ENCODE assay signal across 30 mouse cellular contexts in genomic region chr5:28042021-28042420, GRCm38 (mm10). TPM values are rescaled to one million over a fixed set of nuclear protein-coding genes. Genes with fewer than 3 reads are reported as not detected.
DNase-seq lines count a peak whose midpoint lies in the region; ATAC-seq and TF ChIP-seq lines count a peak whose summit lies in the region.
"Had no signal": no experiment of that assay in that cellular context is flagged by ENCODE, and none has a peak within 500 bp of the region (broad histone marks: within the 10 kb centered on the region; RNA-seq: fewer than 3 reads in every experiment).

No protein-coding gene starts in this region.

- WGBS in heart, embryonic 10.5 days: 89% methylated on average over 3 of the region's 3 CpGs
- WGBS in lung, postnatal 0 days: 70% methylated on average over 3 of the region's 3 CpGs

- no peaks in the 10 kb centered on the region for H3K9me3 ChIP-seq in heart, embryonic 10.5 days
- no peaks in the 10 kb centered on the region for H3K9me3 ChIP-seq in lung, postnatal 0 days (ENCODE audit: low read length)
- H3K9me3 ChIP-seq: forebrain, embryonic 15.5 days; G1E; heart, embryonic 15.5 days had no signal

- peak; percentile 68 for DNase-seq in heart, embryonic 10.5 days (ENCODE audit: low spot score)
- no peak for DNase-seq in heart, postnatal 4 days
- no peak for DNase-seq in lung, postnatal 0 days (ENCODE audit: low spot score)
- no peak for DNase-seq in lung, postnatal 25 days (ENCODE audit: low spot score)
- DNase-seq in urinary bladder, adult 2 months (ENCODE audit: low spot score): peak; percentile 12
- DNase-seq in urinary bladder, postnatal 10 days (ENCODE audit: low spot score): no peak
- DNase-seq: adrenal gland, adult 2 months; adrenal gland, postnatal 14 days; B cell, adult 2 months; cerebellum, adult 11 months; cerebellum, adult 2 months; cerebellum, adult 9-11 months; cerebellum, postnatal 25 days; embryo, embryonic 11 days; gastrocnemius, postnatal 25 days; heart, postnatal 10 days; heart, postnatal 36 days had no signal

- H3K9ac ChIP-seq in lung, postnatal 0 days (replicated peaks; ENCODE audit: low read depth): no peak overlapping the region
- H3K9ac ChIP-seq: embryonic facial prominence, embryonic 13.5 days; forebrain, embryonic 12.5 days; forebrain, embryonic 15.5 days; heart, embryonic 12.5 days; heart, embryonic 15.5 days; hindbrain, embryonic 14.5 days had no signal

- no peak overlapping the region for H3K27ac ChIP-seq in heart, embryonic 10.5 days
- H3K27ac ChIP-seq in lung, postnatal 0 days (ENCODE audit: low read length): peak overlapping the region; percentile 1; the same call in 1 of the 2 replicates
- H3K27ac ChIP-seq: embryonic facial prominence, embryonic 10.5 days; embryonic facial prominence, embryonic 13.5 days; forebrain, embryonic 12.5 days; forebrain, embryonic 15.5 days; heart, embryonic 15.5 days; hindbrain, embryonic 14.5 days; hindbrain, postnatal 0 days had no signal

- no peak overlapping the region for H3K4me3 ChIP-seq in heart, embryonic 10.5 days
- no peak overlapping the region for H3K4me3 ChIP-seq in lung, postnatal 0 days (ENCODE audit: low read depth, low read length)
- H3K4me3 ChIP-seq: embryonic facial prominence, embryonic 10.5 days; embryonic facial prominence, embryonic 13.5 days; erythroblast, embryonic 14.5 days; forebrain, embryonic 12.5 days; forebrain, embryonic 15.5 days; heart, embryonic 12.5 days; heart, embryonic 15.5 days had no signal

- TF ChIP-seq CTCF in lung, postnatal 0 days (IDR thresholded peaks at IDR 0.05): no peak

- no peaks in the 10 kb centered on the region for H3K36me3 ChIP-seq in heart, embryonic 10.5 days
- no peaks in the 10 kb centered on the region for H3K36me3 ChIP-seq in lung, postnatal 0 days (ENCODE audit: insufficient read depth, low read length)
- H3K36me3 ChIP-seq: embryonic facial prominence, embryonic 10.5 days; embryonic facial prominence, embryonic 13.5 days; forebrain, embryonic 12.5 days; forebrain, embryonic 15.5 days; G1E; heart, embryonic 12.5 days; heart, embryonic 15.5 days had no signal

- no peaks in the 10 kb centered on the region for H3K27me3 ChIP-seq in heart, embryonic 10.5 days (ENCODE audit: insufficient read depth, poor library complexity, severe bottlenecking)
- no peaks in the 10 kb centered on the region for H3K27me3 ChIP-seq in lung, postnatal 0 days (replicated peaks; ENCODE audit: insufficient read depth, low read length)
- H3K27me3 ChIP-seq: CH12.LX; embryonic facial prominence, embryonic 13.5 days; forebrain, embryonic 12.5 days; forebrain, embryonic 15.5 days; heart, embryonic 12.5 days; heart, embryonic 15.5 days; Patski had no signal

- H3K4me2 ChIP-seq in lung, postnatal 0 days (replicated peaks; ENCODE audit: low read depth, low read length): no peak overlapping the region
- H3K4me2 ChIP-seq: embryonic facial prominence, embryonic 13.5 days; forebrain, embryonic 12.5 days; forebrain, embryonic 15.5 days; heart, embryonic 12.5 days; heart, embryonic 15.5 days; hindbrain, embryonic 14.5 days had no signal

- no peak for TF ChIP-seq EP300 in lung, postnatal 0 days (IDR thresholded peaks at IDR 0.05)

- no peak for ATAC-seq in lung, postnatal 0 days
- ATAC-seq in megakaryocyte progenitor cell, adult 5-6 weeks (replicated peaks; ENCODE audit: poor library complexity): no peak
- ATAC-seq: forebrain, embryonic 15.5 days; hindbrain, postnatal 0 days had no signal

- H3K4me1 ChIP-seq in heart, embryonic 10.5 days: peaks cover 26% of the 10 kb centered on the region; the same call in 1 of the 2 replicates
- peaks cover 20% of the 10 kb centered on the region; the same call in 1 of the 2 replicates for H3K4me1 ChIP-seq in lung, postnatal 0 days (ENCODE audit: insufficient read depth, low read depth, low read length)
- H3K4me1 ChIP-seq: forebrain, embryonic 12.5 days had no signal

RNA-seq across cellular contexts. Expression of gene Insig1, which starts 29.1 kb away (rescaled TPM):
- polyA plus RNA-seq in heart, embryonic 10.5 days (2016; fragmentation: Nextera tagmentation; extraction: Ambion mirVana): 38.7 and 39.6 TPM in 2 replicates
- total RNA-seq in heart, postnatal 4 days (2021): 10 to 100 TPM; 53.3 to 54.0 TPM
- 109 and 122 TPM in 2 replicates for polyA plus RNA-seq in lung, postnatal 0 days (2015; fragmentation: Nextera tagmentation; extraction: Ambion mirVana)
- 38.1 and 51.8 TPM in 2 replicates for polyA plus RNA-seq in urinary bladder, adult 2 months (2012; rRNA removed)
- 16.5 and 19.3 TPM in 2 replicates for total RNA-seq in megakaryocyte progenitor cell, adult 5-6 weeks (2015)
- total RNA-seq in megakaryocyte progenitor cell, adult 5-6 weeks (2017): 20.2 and 27.8 TPM in 2 replicates

Comparison
In these comparisons a context has a peak if more than half of its experiments do, and no peak if none do; other contexts are left out.
1. DNase-seq: peak in heart, embryonic 10.5 days (single experiment) and urinary bladder, adult 2 months (single experiment); none in heart, postnatal 4 days (single experiment), lung, postnatal 0 days (single experiment), lung, postnatal 25 days (single experiment) and urinary bladder, postnatal 10 days (single experiment).